Mouse (Mus musculus): ENCODE data around the gene Gm10271. TPM values are rescaled to one million over a fixed set of nuclear protein-coding genes. Genes with fewer than 3 reads are reported as not detected.

The Gm10271 gene
- polyA plus RNA-seq, 1 experiment from 2014 or later, result not detected

GRCm38 (mm10) chr10:116944940-116945339, 27.5 kb downstream of the Gm10271 start:
- Histone ChIP-seq H3K9me3 (0 out of 2 replicates have a peak, but pooled peaks cover 5% of the 10 kb centered on the region), H3K27ac (peak overlapping the region; percentile 79), H3K27me3 (ENCODE audit: insufficient read depth, poor library complexity, severe bottlenecking) (no peaks in the 10 kb centered on the region), H3K36me3 (peaks cover 17% of the 10 kb centered on the region), H3K4me1 (peaks cover 39% of the 10 kb centered on the region), H3K4me3 (peak overlapping the region; percentile 31; the same call in 1 of the 2 replicates)
- DNase-seq (ENCODE audit: low spot score), result no peak
- 34% methylated on average over 10 of the region's 10 CpGs for WGBS

GRCm38 (mm10) chr10:116944144-116944543, 28.3 kb downstream of the Gm10271 start:
- H3K27me3 ChIP-seq (ENCODE audit: insufficient read depth, poor library complexity, severe bottlenecking), result no peaks in the 10 kb centered on the region
- peaks cover 34% of the 10 kb centered on the region for H3K4me1 ChIP-seq
- H3K27ac ChIP-seq, result no peak overlapping the region
- H3K36me3 ChIP-seq, result peaks cover 20% of the 10 kb centered on the region
- WGBS, result 87% methylated on average over 3 of the region's 3 CpGs
- no peak for DNase-seq (ENCODE audit: low spot score)
- 0 out of 2 replicates have a peak, but pooled peaks cover 5% of the 10 kb centered on the region for H3K9me3 ChIP-seq
- no peak overlapping the region for H3K4me3 ChIP-seq

GRCm38 (mm10) chr10:116943025-116943424, 29.4 kb downstream of the Gm10271 start:
- H3K9me3 ChIP-seq, result 0 out of 2 replicates have a peak, but pooled peaks cover 5% of the 10 kb centered on the region
- H3K27ac ChIP-seq, result no peak overlapping the region
- H3K4me3 ChIP-seq, result no peak overlapping the region
- no peak for DNase-seq (ENCODE audit: low spot score)
- 88% methylated on average over 6 of the region's 6 CpGs for WGBS
- peaks cover 31% of the 10 kb centered on the region for H3K36me3 ChIP-seq
- peaks cover 23% of the 10 kb centered on the region for H3K4me1 ChIP-seq
- H3K27me3 ChIP-seq (ENCODE audit: insufficient read depth, poor library complexity, severe bottlenecking), result no peaks in the 10 kb centered on the region

GRCm38 (mm10) chr10:116935028-116935427, 37.4 kb downstream of the Gm10271 start:
- no peaks in the 10 kb centered on the region for H3K9me3 ChIP-seq
- WGBS, result 87% methylated on average over 12 of the region's 12 CpGs
- H3K4me3 ChIP-seq, result no peak overlapping the region
- peaks cover 6% of the 10 kb centered on the region for H3K4me1 ChIP-seq
- peaks cover 62% of the 10 kb centered on the region for H3K36me3 ChIP-seq
- no peak for DNase-seq (ENCODE audit: low spot score)
- H3K27ac ChIP-seq, result no peak overlapping the region
- H3K27me3 ChIP-seq (ENCODE audit: insufficient read depth, poor library complexity, severe bottlenecking), result no peaks in the 10 kb centered on the region

GRCm38 (mm10) chr10:116933794-116934193, 38.6 kb downstream of the Gm10271 start:
- H3K4me1 ChIP-seq, result peaks cover 6% of the 10 kb centered on the region
- H3K36me3 ChIP-seq, result peaks cover 60% of the 10 kb centered on the region
- DNase-seq (ENCODE audit: low spot score), result no peak
- no peaks in the 10 kb centered on the region for H3K9me3 ChIP-seq
- no peak overlapping the region for H3K4me3 ChIP-seq
- H3K27ac ChIP-seq, result no peak overlapping the region
- 91% methylated on average over 7 of the region's 7 CpGs for WGBS
- H3K27me3 ChIP-seq (ENCODE audit: insufficient read depth, poor library complexity, severe bottlenecking), result no peaks in the 10 kb centered on the region

GRCm38 (mm10) chr10:116932418-116932817, 40.0 kb downstream of the Gm10271 start:
- no peak overlapping the region for H3K27ac ChIP-seq
- no peaks in the 10 kb centered on the region for H3K27me3 ChIP-seq (ENCODE audit: insufficient read depth, poor library complexity, severe bottlenecking)
- no peak overlapping the region for H3K4me3 ChIP-seq
- peaks cover 56% of the 10 kb centered on the region for H3K36me3 ChIP-seq
- no peak for DNase-seq (ENCODE audit: low spot score)
- no peaks in the 10 kb centered on the region for H3K9me3 ChIP-seq
- 85% methylated on average over 13 of the region's 13 CpGs for WGBS
- peaks cover 6% of the 10 kb centered on the region for H3K4me1 ChIP-seq

- DNase-seq (ENCODE audit: low spot score), result no peak
- no peaks in the 10 kb centered on the region for H3K9me3 ChIP-seq
- WGBS, result 75% methylated on average over 15 of the region's 15 CpGs
- no peak overlapping the region for H3K27ac ChIP-seq
- no peak overlapping the region for H3K4me3 ChIP-seq
- H3K4me1 ChIP-seq, result peaks cover 6% of the 10 kb centered on the region
- H3K36me3 ChIP-seq, result peaks cover 56% of the 10 kb centered on the region
- H3K27me3 ChIP-seq (ENCODE audit: insufficient read depth, poor library complexity, severe bottlenecking), result no peaks in the 10 kb centered on the region
Observed at GRCm38 (mm10) chr10:116931497-116932179, 40.8 kb downstream of the Gm10271 start.

GRCm38 (mm10) chr10:116930936-116931335, 41.5 kb downstream of the Gm10271 start:
- Histone ChIP-seq H3K4me1 (peaks cover 6% of the 10 kb centered on the region), H3K9me3 (no peaks in the 10 kb centered on the region), H3K4me3 (no peak overlapping the region), H3K27me3 (ENCODE audit: insufficient read depth, poor library complexity, severe bottlenecking) (no peaks in the 10 kb centered on the region), H3K27ac (no peak overlapping the region), H3K36me3 (peaks cover 56% of the 10 kb centered on the region)
- no peak for DNase-seq (ENCODE audit: low spot score)
- WGBS, result 66% methylated on average over 6 of the region's 7 CpGs

GRCm38 (mm10) chr10:116930506-116930905, 41.9 kb downstream of the Gm10271 start:
- WGBS, result 75% methylated on average over 7 of the region's 7 CpGs
- no peak for DNase-seq (ENCODE audit: low spot score)
- H3K36me3 ChIP-seq, result peaks cover 60% of the 10 kb centered on the region
- H3K9me3 ChIP-seq, result no peaks in the 10 kb centered on the region
- H3K27ac ChIP-seq, result no peak overlapping the region
- no peak overlapping the region for H3K4me3 ChIP-seq
- H3K4me1 ChIP-seq, result peaks cover 6% of the 10 kb centered on the region
- no peaks in the 10 kb centered on the region for H3K27me3 ChIP-seq (ENCODE audit: insufficient read depth, poor library complexity, severe bottlenecking)

GRCm38 (mm10) chr10:116928826-116929225, 43.6 kb downstream of the Gm10271 start:
- no peak for DNase-seq (ENCODE audit: low spot score)
- H3K4me3 ChIP-seq, result no peak overlapping the region
- WGBS, result 93% methylated on average over 3 of the region's 3 CpGs
- H3K27me3 ChIP-seq (ENCODE audit: insufficient read depth, poor library complexity, severe bottlenecking), result no peaks in the 10 kb centered on the region
- H3K9me3 ChIP-seq, result no peaks in the 10 kb centered on the region
- peaks cover 6% of the 10 kb centered on the region for H3K4me1 ChIP-seq
- no peak overlapping the region for H3K27ac ChIP-seq
- peaks cover 63% of the 10 kb centered on the region for H3K36me3 ChIP-seq

- DNase-seq (ENCODE audit: low spot score), result no peak
- H3K9me3 ChIP-seq, result no peaks in the 10 kb centered on the region
- WGBS, result 92% methylated on average over 11 of the region's 11 CpGs
- no peak overlapping the region for H3K4me3 ChIP-seq
- H3K27me3 ChIP-seq (ENCODE audit: insufficient read depth, poor library complexity, severe bottlenecking), result no peaks in the 10 kb centered on the region
- peaks cover 70% of the 10 kb centered on the region for H3K36me3 ChIP-seq
- H3K4me1 ChIP-seq, result peaks cover 6% of the 10 kb centered on the region
- no peak overlapping the region for H3K27ac ChIP-seq
Observed at GRCm38 (mm10) chr10:116926428-116927113, 45.8 kb downstream of the Gm10271 start.

- H3K4me3 ChIP-seq, result no peak overlapping the region
- no peaks in the 10 kb centered on the region for H3K27me3 ChIP-seq (ENCODE audit: insufficient read depth, poor library complexity, severe bottlenecking)
- 92% methylated on average over 19 of the region's 19 CpGs for WGBS
- no peaks in the 10 kb centered on the region for H3K4me1 ChIP-seq
- H3K9me3 ChIP-seq, result no peaks in the 10 kb centered on the region
- no peak overlapping the region for H3K27ac ChIP-seq
- H3K36me3 ChIP-seq, result peaks cover 76% of the 10 kb centered on the region
- DNase-seq (ENCODE audit: low spot score), result no peak
Observed at GRCm38 (mm10) chr10:116923651-116924495, 48.5 kb downstream of the Gm10271 start.

- H3K9me3 ChIP-seq, result no peaks in the 10 kb centered on the region
- no peaks in the 10 kb centered on the region for H3K4me1 ChIP-seq
- H3K4me3 ChIP-seq, result no peak overlapping the region
- WGBS, result 91% methylated on average over 15 of the region's 15 CpGs
- H3K27ac ChIP-seq, result no peak overlapping the region
- H3K27me3 ChIP-seq (ENCODE audit: insufficient read depth, poor library complexity, severe bottlenecking), result no peaks in the 10 kb centered on the region
- peaks cover 74% of the 10 kb centered on the region for H3K36me3 ChIP-seq
- no peak for DNase-seq (ENCODE audit: low spot score)
Observed at GRCm38 (mm10) chr10:116922161-116922560, 50.2 kb downstream of the Gm10271 start.

Measured in heart, embryonic 10.5 days (tissue).